26 mouse cellular contexts compared by ENCODE assay signal in genomic region chr7:80736199-80736598, GRCm38 (mm10). TPM values are rescaled to one million over a fixed set of nuclear protein-coding genes. Genes with fewer than 3 reads are reported as not detected.
DNase-seq lines count a peak whose midpoint lies in the region; ATAC-seq and TF ChIP-seq lines count a peak whose summit lies in the region.
"Had no signal": no experiment of that assay in that cellular context is flagged by ENCODE, and none has a peak within 500 bp of the region (broad histone marks: within the 10 kb centered on the region; RNA-seq: fewer than 3 reads in every experiment).

No protein-coding gene starts in this region.

- H3K9ac ChIP-seq in hindbrain, embryonic 11.5 days (ENCODE audit: low read depth, low read length), result no peak overlapping the region
- H3K9ac ChIP-seq: embryonic facial prominence, embryonic 12.5 days; embryonic facial prominence, embryonic 15.5 days; forebrain, postnatal 0 days; heart, embryonic 13.5 days; hindbrain, embryonic 12.5 days; hindbrain, embryonic 15.5 days had no signal

- H3K27me3 ChIP-seq in thymus, adult 2 months (ENCODE audit: control insufficient read depth, insufficient read depth, low read length), result no peaks in the 10 kb centered on the region
- H3K27me3 ChIP-seq in myocyte (ENCODE audit: control insufficient read depth, insufficient read depth, insufficient read length), result no peaks in the 10 kb centered on the region
- H3K27me3 ChIP-seq in hindbrain, embryonic 11.5 days (ENCODE audit: control insufficient read depth, insufficient read depth, low read length), result no peaks in the 10 kb centered on the region
- H3K27me3 ChIP-seq: embryonic facial prominence, embryonic 12.5 days; embryonic facial prominence, embryonic 15.5 days; heart, embryonic 13.5 days; hindbrain, embryonic 12.5 days; hindbrain, embryonic 15.5 days; Patski had no signal

- H3K4me3 ChIP-seq in thymus, adult 2 months (ENCODE audit: control insufficient read depth, insufficient read depth, low read length), result no peak overlapping the region
- H3K4me3 ChIP-seq in myocyte, result no peak overlapping the region
- H3K4me3 ChIP-seq in hindbrain, embryonic 11.5 days (ENCODE audit: low read depth, low read length), result no peak overlapping the region
- H3K4me3 ChIP-seq: embryonic facial prominence, embryonic 12.5 days; embryonic facial prominence, embryonic 15.5 days; heart, adult 2 months; heart, embryonic 10.5 days; heart, embryonic 13.5 days; hindbrain, embryonic 12.5 days; hindbrain, embryonic 15.5 days had no signal

- H3K79me2 ChIP-seq in myocyte (ENCODE audit: control insufficient read depth, insufficient read depth), result no peaks in the 10 kb centered on the region

- DNase-seq in thymus, postnatal 0 days (ENCODE audit: low spot score), result peak; percentile 44
- DNase-seq in thymus, adult 2 months, result no peak
- DNase-seq in hindbrain, embryonic 11.5 days (ENCODE audit: low spot score), result no peak
- DNase-seq in frontal cortex, postnatal 10 days (ENCODE audit: low spot score in 2 of 2), result no peak
- DNase-seq: adrenal gland, postnatal 10 days; adrenal gland, postnatal 36 days; cerebellum, adult 18-20 months; cerebellum, adult 9-10 months; cerebellum, postnatal 14 days; forebrain, postnatal 0 days; gastrocnemius, postnatal 10 days; gastrocnemius, postnatal 36 days; heart, adult 2 months; heart, postnatal 4 days had no signal

- no peak for TF ChIP-seq CTCF in thymus, adult 2 months (IDR thresholded peaks at IDR 0.05; ENCODE audit: borderline replicate concordance, control insufficient read depth, extremely low read depth, insufficient read depth, low read length, poor library complexity)

- no peaks in the 10 kb centered on the region for H3K9me3 ChIP-seq in hindbrain, embryonic 11.5 days (ENCODE audit: control insufficient read depth, low read length)
- H3K9me3 ChIP-seq: embryonic facial prominence, embryonic 12.5 days; embryonic facial prominence, embryonic 15.5 days; heart, embryonic 10.5 days; heart, embryonic 13.5 days; hindbrain, embryonic 12.5 days; hindbrain, embryonic 15.5 days had no signal

- ATAC-seq in common myeloid progenitor, adult 5-6 weeks (replicated peaks; ENCODE audit: low read depth, poor library complexity, severe bottlenecking), result peak; percentile 34; the same call in 1 of the 2 replicates
- ATAC-seq in hindbrain, embryonic 11.5 days (ENCODE audit: low FRiP score), result no peak
- ATAC-seq: CD4-positive, CD25-positive, alpha-beta regulatory T cell, adult 4 months; forebrain, embryonic 14.5 days; forebrain, postnatal 0 days; intestine, postnatal 0 days; Patski had no signal

- peaks cover 9% of the 10 kb centered on the region for H3K4me1 ChIP-seq in thymus, adult 2 months (replicated peaks; ENCODE audit: control insufficient read depth, insufficient read depth, low read length)
- H3K4me1 ChIP-seq in hindbrain, embryonic 11.5 days (replicated peaks; ENCODE audit: control insufficient read depth, insufficient read depth, low read length), result no peaks in the 10 kb centered on the region
- H3K4me1 ChIP-seq: embryonic facial prominence, embryonic 12.5 days; embryonic facial prominence, embryonic 15.5 days; hindbrain, embryonic 12.5 days; hindbrain, embryonic 15.5 days had no signal

- H3K4me2 ChIP-seq in myocyte (ENCODE audit: low read depth), result no peak overlapping the region
- no peak overlapping the region for H3K4me2 ChIP-seq in hindbrain, embryonic 11.5 days (replicated peaks; ENCODE audit: low read depth, low read length)
- H3K4me2 ChIP-seq: embryonic facial prominence, embryonic 12.5 days; embryonic facial prominence, embryonic 15.5 days; heart, embryonic 13.5 days; hindbrain, embryonic 12.5 days; hindbrain, embryonic 15.5 days had no signal

- H3K27ac ChIP-seq in thymus, adult 2 months (ENCODE audit: control insufficient read depth, insufficient read depth, low read length), result no peak overlapping the region
- no peak overlapping the region for H3K27ac ChIP-seq in hindbrain, embryonic 11.5 days (ENCODE audit: low read depth, low read length)
- H3K27ac ChIP-seq: embryonic facial prominence, embryonic 12.5 days; embryonic facial prominence, embryonic 15.5 days; heart, adult 2 months; heart, embryonic 10.5 days; heart, embryonic 13.5 days; hindbrain, embryonic 12.5 days; hindbrain, embryonic 15.5 days had no signal

- TF ChIP-seq POLR2A in thymus, adult 2 months (IDR thresholded peaks at IDR 0.05; ENCODE audit: control insufficient read depth, extremely low read depth, insufficient read depth, low read length, poor library complexity), result no peak
- no peak for TF ChIP-seq POLR2A in myocyte (IDR thresholded peaks at IDR 0.05; ENCODE audit: insufficient read length, low read depth)

- H3K36me3 ChIP-seq in thymus, adult 2 months (ENCODE audit: control insufficient read depth, insufficient read depth, low read length), result peaks cover 78% of the 10 kb centered on the region
- H3K36me3 ChIP-seq in myocyte (ENCODE audit: control insufficient read depth, insufficient read depth), result peaks cover 64% of the 10 kb centered on the region
- no peaks in the 10 kb centered on the region for H3K36me3 ChIP-seq in hindbrain, embryonic 11.5 days (ENCODE audit: control insufficient read depth, insufficient read depth, low read length)

- H3ac ChIP-seq in myocyte (ENCODE audit: control insufficient read depth, insufficient read length), result no peak overlapping the region

- WGBS in thymus, adult 2 months, result 8% methylated on average over 10 of the region's 10 CpGs
- 90% methylated on average over 10 of the region's 10 CpGs for WGBS in hindbrain, embryonic 11.5 days

TF ChIP-seq in myocyte, 11 proteins besides CTCF, POLR2A, EP300 and RAD21:
- TF ChIP-seq CEBPB (IDR thresholded peaks at IDR 0.05; ENCODE audit: insufficient read depth, poor library complexity, severe bottlenecking), result no peak
- TF ChIP-seq SRF (IDR thresholded peaks at IDR 0.05; ENCODE audit: control insufficient read depth, insufficient read length, low read depth), result no peak
- no peak for TF ChIP-seq TCF12 (IDR thresholded peaks at IDR 0.05; ENCODE audit: insufficient read depth, poor library complexity, severe bottlenecking)
- TF ChIP-seq TCF3 (IDR thresholded peaks at IDR 0.05; ENCODE audit: insufficient read length, low read depth), result no peak
- TF ChIP-seq REST (IDR thresholded peaks at IDR 0.05; ENCODE audit: insufficient read depth, insufficient read length), result no peak
- peak; percentile 53 for TF ChIP-seq POLR2AphosphoS2 (IDR thresholded peaks at IDR 0.05; ENCODE audit: insufficient read length, low read depth)
- peak in 2 of 3 experiments; percentile 22 to 29 for TF ChIP-seq MYOG (IDR thresholded peaks at IDR 0.05; ENCODE audit: control insufficient read depth in 1 of 3, insufficient read depth in 1 of 3, insufficient read length in 2 of 3, low read depth in 2 of 3)
- TF ChIP-seq MYOD1 (IDR thresholded peaks at IDR 0.05; ENCODE audit: control insufficient read depth in 1 of 3, insufficient read length in 2 of 3, low read depth in 2 of 3), result peak in 2 of 3 experiments; percentile 70 to 78
- no peak for TF ChIP-seq USF1 (IDR thresholded peaks at IDR 0.05; ENCODE audit: low read depth)
- no peak for TF ChIP-seq E2F4 (IDR thresholded peaks at IDR 0.05; ENCODE audit: insufficient read depth)
- no peak for TF ChIP-seq MAX (IDR thresholded peaks at IDR 0.05; ENCODE audit: low read depth)

RNA-seq across cellular contexts. Expression of gene Crtc3, which starts 47.5 kb away (rescaled TPM):
- polyA plus RNA-seq in thymus, postnatal 0 days (2015; fragmentation: Nextera tagmentation; extraction: Ambion mirVana), result 18.8 and 19.0 TPM in 2 replicates
- polyA plus RNA-seq in thymus, adult 2 months (2012; rRNA removed), result 40.3 and 43.6 TPM in 2 replicates
- 8.4 and 15.8 TPM in 2 replicates for total RNA-seq in common myeloid progenitor, adult 5-6 weeks (2017)
- 6.4 TPM for polyA plus RNA-seq in myocyte (2012; fragmentation: generic; extraction: Trizol)
- 9.9 and 11.1 TPM in 2 replicates for polyA plus RNA-seq in hindbrain, embryonic 11.5 days (2014; fragmentation: Nextera tagmentation; extraction: Ambion mirVana)
